Mouse (Mus musculus) heart, embryonic 13.5 days (tissue): Measurements from ENCODE around the gene Pygo2. TPM values are rescaled to one million over a fixed set of nuclear protein-coding genes. Genes with fewer than 3 reads are reported as not detected.

ENCODE experiments used
- ATAC-seq: fragments of 200-750 bp; cut with Nextera tagmentation; 2 replicates; pipeline ENCODE4 v1.8.0; 2017; ENCODE audit warnings: moderate TSS enrichment; ENCODE audit not compliant: insufficient number of reproducible peaks, low FRiP score, low TSS enrichment; ENCODE audit errors: extremely low read depth
- H3K27ac ChIP-seq: fragments of 300-500 bp; sonication (generic); replicated peaks from 2 replicates; pipeline ENCODE4 v1.5.1; 2015; ENCODE audit warnings: moderate library complexity, mild to moderate bottlenecking, inconsistent platforms
- H3K27me3 ChIP-seq: fragments of 300-500 bp; sonication (generic); replicated peaks from 2 replicates; pipeline ENCODE4 v1.6.1; 2015; ENCODE audit warnings: mild to moderate bottlenecking, inconsistent platforms
- H3K36me3 ChIP-seq: fragments of 300-500 bp; sonication (generic); 2 replicates; pipeline ENCODE4 v1.6.1; 2015; ENCODE audit warnings: mild to moderate bottlenecking, inconsistent platforms
- H3K4me1 ChIP-seq: fragments of 300-500 bp; sonication (generic); 2 replicates; pipeline ENCODE4 v1.6.1; 2015; ENCODE audit warnings: inconsistent platforms
- H3K4me2 ChIP-seq: fragments of 300-500 bp; sonication (generic); 2 replicates; pipeline ENCODE4 v1.6.1; 2015; ENCODE audit warnings: inconsistent platforms, mild to moderate bottlenecking, moderate library complexity
- H3K4me3 ChIP-seq: fragments of 300-500 bp; sonication (generic); 2 replicates; pipeline ENCODE4 v1.5.1; 2015; ENCODE audit warnings: moderate library complexity, mild to moderate bottlenecking, inconsistent platforms
- H3K9ac ChIP-seq: fragments of 300-500 bp; sonication (generic); 2 replicates; pipeline ENCODE4 v1.6.1; 2015; ENCODE audit warnings: inconsistent platforms, mild to moderate bottlenecking, moderate library complexity
- H3K9me3 ChIP-seq: fragments of 300-500 bp; sonication (generic); 2 replicates; pipeline ENCODE4 v1.6.1; 2016; ENCODE audit warnings: inconsistent platforms
- WGBS: fragments of 180-500 bp; shearing (Covaris S2); methylation state at CpG from one replicate; pipeline ENCODE4 v1.1.7; 2015; ENCODE audit warnings: mixed read lengths; 5-methylcytosine and 5-hydroxymethylcytosine counted together
- polyA plus RNA-seq: library from polyadenylated mRNA; unstranded; fragments of >200 nt; fragmentation: Nextera tagmentation; extraction: Ambion mirVana; gene quantifications from 2 replicates; pipeline ENCODE4 v1.2.1, GENCODE M21; 2015

Gene Pygo2
- polyA plus RNA-seq, 1 experiment from 2014 or later = 24.3 TPM

- WGBS = 67% methylated on average over 17 of the region's 17 CpGs
- H3K4me3 ChIP-seq = no peak overlapping the region
- no peaks in the 10 kb centered on the region for H3K36me3 ChIP-seq
- no peak overlapping the region for H3K9ac ChIP-seq
- peaks cover 55% of the 10 kb centered on the region for H3K4me1 ChIP-seq
- H3K4me2 ChIP-seq = no peak overlapping the region
- no peak for ATAC-seq
- no peaks in the 10 kb centered on the region for H3K27me3 ChIP-seq
- H3K9me3 ChIP-seq = no peaks in the 10 kb centered on the region
- no peak overlapping the region for H3K27ac ChIP-seq
Measured at GRCm38 (mm10) chr3:89386438-89387420, 43.3 kb upstream of the Pygo2 start.

- Histone ChIP-seq H3K9me3 (no peaks in the 10 kb centered on the region), H3K4me2 (no peak overlapping the region), H3K4me3 (no peak overlapping the region), H3K27me3 (no peaks in the 10 kb centered on the region), H3K36me3 (no peaks in the 10 kb centered on the region), H3K27ac (no peak overlapping the region), H3K4me1 (peaks cover 56% of the 10 kb centered on the region), H3K9ac (no peak overlapping the region)
- 81% methylated on average over 11 of the region's 11 CpGs for WGBS
- no peak for ATAC-seq
Measured at GRCm38 (mm10) chr3:89387632-89388031, 42.4 kb upstream of the Pygo2 start.

GRCm38 (mm10) chr3:89388134-89388881 is 41.7 kb upstream of the Pygo2 start:
- Histone ChIP-seq H3K27ac (no peak overlapping the region), H3K4me3 (no peak overlapping the region), H3K9ac (no peak overlapping the region), H3K36me3 (no peaks in the 10 kb centered on the region), H3K27me3 (no peaks in the 10 kb centered on the region), H3K9me3 (no peaks in the 10 kb centered on the region), H3K4me1 (peaks cover 56% of the 10 kb centered on the region), H3K4me2 (no peak overlapping the region)
- WGBS = 73% methylated on average over 11 of the region's 11 CpGs
- ATAC-seq = no peak

GRCm38 (mm10) chr3:89388901-89389740 is 40.9 kb upstream of the Pygo2 start:
- Histone ChIP-seq H3K27ac (no peak overlapping the region), H3K27me3 (no peaks in the 10 kb centered on the region), H3K4me2 (no peak overlapping the region), H3K9me3 (no peaks in the 10 kb centered on the region), H3K36me3 (no peaks in the 10 kb centered on the region), H3K9ac (no peak overlapping the region), H3K4me3 (no peak overlapping the region), H3K4me1 (peaks cover 56% of the 10 kb centered on the region)
- WGBS = 51% methylated on average over 5 of the region's 6 CpGs
- ATAC-seq = no peak

- Histone ChIP-seq H3K27me3 (no peaks in the 10 kb centered on the region), H3K9ac (0 out of 2 replicates have a peak overlapping the region, but pooled peaks have one; percentile 92), H3K27ac (peak overlapping the region; percentile 77), H3K4me3 (no peak overlapping the region), H3K9me3 (no peaks in the 10 kb centered on the region), H3K4me1 (peaks cover 52% of the 10 kb centered on the region), H3K4me2 (peak overlapping the region; percentile 97), H3K36me3 (no peaks in the 10 kb centered on the region)
- no peak for ATAC-seq
- WGBS = 48% methylated on average over 5 of the region's 5 CpGs
Measured at GRCm38 (mm10) chr3:89390111-89390515, 39.9 kb upstream of the Pygo2 start.

- ATAC-seq = no peak
- peak overlapping the region; percentile 76 for H3K4me3 ChIP-seq
- H3K27me3 ChIP-seq = no peaks in the 10 kb centered on the region
- no peaks in the 10 kb centered on the region for H3K36me3 ChIP-seq
- H3K4me1 ChIP-seq = peaks cover 56% of the 10 kb centered on the region
- 14% methylated on average over 19 of the region's 19 CpGs for WGBS
- peak overlapping the region; percentile 77 for H3K27ac ChIP-seq
- peak overlapping the region; percentile 92 for H3K9ac ChIP-seq
- peak overlapping the region; percentile 97 for H3K4me2 ChIP-seq
- no peaks in the 10 kb centered on the region for H3K9me3 ChIP-seq
Measured at GRCm38 (mm10) chr3:89390699-89391662, 39.0 kb upstream of the Pygo2 start.

- Histone ChIP-seq H3K36me3 (no peaks in the 10 kb centered on the region), H3K4me1 (peaks cover 59% of the 10 kb centered on the region), H3K27me3 (no peaks in the 10 kb centered on the region), H3K27ac (peak overlapping the region; percentile 77), H3K4me2 (peak overlapping the region; percentile 97), H3K4me3 (peak overlapping the region; percentile 76), H3K9ac (peak overlapping the region; percentile 92), H3K9me3 (no peaks in the 10 kb centered on the region)
- WGBS = 1% methylated on average over 53 of the region's 56 CpGs
- ATAC-seq = no peak
Measured at GRCm38 (mm10) chr3:89391663-89392511, 38.1 kb upstream of the Pygo2 start.

GRCm38 (mm10) chr3:89392871-89393311 is 37.1 kb upstream of the Pygo2 start:
- Histone ChIP-seq H3K4me1 (peaks cover 54% of the 10 kb centered on the region), H3K4me2 (peak overlapping the region; percentile 97), H3K9me3 (no peaks in the 10 kb centered on the region), H3K27me3 (no peaks in the 10 kb centered on the region), H3K9ac (peak overlapping the region; percentile 92), H3K36me3 (no peaks in the 10 kb centered on the region), H3K27ac (peak overlapping the region; percentile 77), H3K4me3 (peak overlapping the region; percentile 76)
- no peak for ATAC-seq
- 0% methylated on average over 21 of the region's 24 CpGs for WGBS

- H3K27ac ChIP-seq = peak overlapping the region; percentile 97
- H3K36me3 ChIP-seq = no peaks in the 10 kb centered on the region
- peak overlapping the region; percentile 76 for H3K4me3 ChIP-seq
- peaks cover 48% of the 10 kb centered on the region for H3K4me1 ChIP-seq
- peak; percentile 91 for ATAC-seq
- under 1% methylated on average over 15 of the region's 15 CpGs for WGBS
- H3K9me3 ChIP-seq = no peaks in the 10 kb centered on the region
- peak overlapping the region; percentile 92 for H3K9ac ChIP-seq
- peak overlapping the region; percentile 97 for H3K4me2 ChIP-seq
- no peaks in the 10 kb centered on the region for H3K27me3 ChIP-seq
Measured at GRCm38 (mm10) chr3:89393605-89394004, 36.4 kb upstream of the Pygo2 start.
